Mouse (Mus musculus) liver, adult 2 months (tissue): ENCODE data around the gene Nedd4.

ENCODE experiments used
- CTCF ChIP-seq: fragments of 200-500 bp; IDR thresholded peaks from 2 replicates; pipeline ENCODE4 v1.5.1; 2011; ENCODE audit warnings: low read depth, low read length, control low read depth
- POLR2A ChIP-seq: fragments of 200-500 bp; IDR thresholded peaks from 2 replicates; pipeline ENCODE4 v1.6.1; 2011; ENCODE audit warnings: low read length, control low read depth; ENCODE audit not compliant: insufficient read depth; ENCODE audit errors: extremely low read depth

GRCm38 (mm10) chr9:72758705-72759131 is 96.6 kb downstream of the Nedd4 start:
- TF ChIP-seq CTCF (no peak), POLR2A (no peak)
